In the genomic region with DNA sequence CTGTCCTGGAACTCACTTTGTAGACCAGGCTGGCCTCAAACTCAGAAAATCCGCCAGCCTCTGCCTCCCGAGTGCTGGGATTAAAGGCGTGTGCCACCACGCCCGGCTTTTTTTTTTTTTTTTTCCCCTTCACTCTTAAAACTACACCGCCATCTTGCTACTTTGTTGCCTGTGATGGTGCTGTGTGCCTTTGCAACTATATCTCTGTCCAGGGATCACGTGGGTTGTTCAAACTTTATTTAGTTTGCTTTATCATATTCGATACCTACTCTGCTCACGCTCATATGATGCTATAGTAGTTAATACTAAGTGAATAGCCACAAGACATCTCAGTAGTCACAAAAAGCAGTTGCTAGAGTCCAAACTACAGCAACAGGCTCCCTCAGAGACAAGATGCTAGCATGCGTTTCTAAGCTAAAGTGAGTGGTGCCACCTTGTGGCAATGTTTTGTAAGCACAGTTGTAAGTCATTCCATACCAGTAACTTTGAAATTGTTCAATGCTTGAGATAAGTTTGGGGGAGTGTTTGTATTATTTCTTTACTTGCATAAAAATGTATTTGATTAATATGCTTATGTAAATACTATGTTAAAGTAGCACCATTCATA, we compare ENCODE assay signal across 9 mouse cellular contexts. TPM values are rescaled to one million over a fixed set of nuclear protein-coding genes. Genes with fewer than 3 reads are reported as not detected.
DNase-seq lines count a peak whose midpoint lies in the region; ATAC-seq and TF ChIP-seq lines count a peak whose summit lies in the region.
"Had no signal": no experiment of that assay in that cellular context is flagged by ENCODE, and none has a peak within 500 bp of the region (broad histone marks: within the 10 kb centered on the region; RNA-seq: fewer than 3 reads in every experiment).

No protein-coding gene starts in this region.

- H3K9ac ChIP-seq in hindbrain, embryonic 12.5 days: no peak overlapping the region
- no peak overlapping the region for H3K9ac ChIP-seq in embryonic facial prominence, embryonic 11.5 days (replicated peaks; ENCODE audit: low read length)

- H3K4me3 ChIP-seq in hindbrain, embryonic 10.5 days: no peak overlapping the region
- no peak overlapping the region for H3K4me3 ChIP-seq in hindbrain, embryonic 12.5 days
- H3K4me3 ChIP-seq in embryonic facial prominence, embryonic 11.5 days (ENCODE audit: low read depth, low read length): no peak overlapping the region
- H3K4me3 ChIP-seq in layer of hippocampus, adult 2 months: no peak overlapping the region
- H3K4me3 ChIP-seq: megakaryocyte, embryonic 14.5 days had no signal

- H3K36me3 ChIP-seq in hindbrain, embryonic 10.5 days: no peaks in the 10 kb centered on the region
- no peaks in the 10 kb centered on the region for H3K36me3 ChIP-seq in hindbrain, embryonic 12.5 days
- no peaks in the 10 kb centered on the region for H3K36me3 ChIP-seq in embryonic facial prominence, embryonic 11.5 days (replicated peaks; ENCODE audit: control insufficient read depth, insufficient read depth, low read depth, low read length)

- peak; percentile 45 for DNase-seq in hindbrain, embryonic 10.5 days (ENCODE audit: low spot score)
- DNase-seq in adrenal gland, postnatal 25 days: peak; percentile 53
- DNase-seq in embryonic facial prominence, embryonic 11.5 days (ENCODE audit: low spot score): peak; percentile 86
- peak; percentile 67 to 75 for DNase-seq in layer of hippocampus, adult 2 months (ENCODE audit: low spot score in 2 of 2)
- peak; percentile 86 for DNase-seq in mesoderm, embryonic 11.5 days (ENCODE audit: low read depth, low spot score)
- peak; percentile 57 for DNase-seq in testis, postnatal 14 days (ENCODE audit: low spot score)

- no peaks in the 10 kb centered on the region for H3K27me3 ChIP-seq in hindbrain, embryonic 10.5 days (ENCODE audit: insufficient read depth, poor library complexity, severe bottlenecking)
- H3K27me3 ChIP-seq in hindbrain, embryonic 12.5 days: no peaks in the 10 kb centered on the region
- no peaks in the 10 kb centered on the region for H3K27me3 ChIP-seq in embryonic facial prominence, embryonic 11.5 days (ENCODE audit: control insufficient read depth, insufficient read depth, low read length)

- 41% methylated on average over 10 of the region's 10 CpGs for WGBS in hindbrain, embryonic 10.5 days
- 44% methylated on average over 10 of the region's 10 CpGs for WGBS in hindbrain, embryonic 12.5 days
- WGBS in embryonic facial prominence, embryonic 11.5 days: 26% methylated on average over 10 of the region's 10 CpGs

- no peaks in the 10 kb centered on the region for H3K9me3 ChIP-seq in hindbrain, embryonic 10.5 days
- no peaks in the 10 kb centered on the region for H3K9me3 ChIP-seq in hindbrain, embryonic 12.5 days (replicated peaks)
- no peaks in the 10 kb centered on the region for H3K9me3 ChIP-seq in embryonic facial prominence, embryonic 11.5 days (replicated peaks; ENCODE audit: control insufficient read depth, low read length)
- H3K9me3 ChIP-seq: megakaryocyte, embryonic 14.5 days had no signal

- no peak for ATAC-seq in hindbrain, embryonic 12.5 days (ENCODE audit: low FRiP score)
- ATAC-seq in CD4-positive, CD25-positive, alpha-beta regulatory T cell, adult 4 months: peak; percentile 67
- ATAC-seq in embryonic facial prominence, embryonic 11.5 days (replicated peaks; ENCODE audit: insufficient number of reproducible peaks, low FRiP score, low TSS enrichment, low read depth): no peak

- no peak overlapping the region for H3K4me2 ChIP-seq in hindbrain, embryonic 12.5 days (replicated peaks)
- H3K4me2 ChIP-seq in embryonic facial prominence, embryonic 11.5 days (ENCODE audit: low read depth, low read length): no peak overlapping the region

- TF ChIP-seq CTCF in layer of hippocampus, adult 2 months (conservative IDR thresholded peaks at IDR 0.05): peak; percentile 93

- H3K4me1 ChIP-seq in hindbrain, embryonic 10.5 days (replicated peaks): peaks cover 13% of the 10 kb centered on the region
- H3K4me1 ChIP-seq in hindbrain, embryonic 12.5 days: 0 out of 2 replicates have a peak, but pooled peaks cover 3% of the 10 kb centered on the region
- no peaks in the 10 kb centered on the region; the same call in 1 of the 2 replicates for H3K4me1 ChIP-seq in embryonic facial prominence, embryonic 11.5 days (ENCODE audit: control insufficient read depth, insufficient read depth, low read length)

- H3K27ac ChIP-seq in hindbrain, embryonic 10.5 days: no peak overlapping the region
- H3K27ac ChIP-seq in hindbrain, embryonic 12.5 days: no peak overlapping the region
- H3K27ac ChIP-seq in embryonic facial prominence, embryonic 11.5 days (replicated peaks; ENCODE audit: low read depth, low read length): no peak overlapping the region
- no peak overlapping the region for H3K27ac ChIP-seq in layer of hippocampus, adult 2 months

RNA-seq across cellular contexts. Expression of gene Nipsnap1, which starts 8.0 kb away (rescaled TPM):
- polyA plus RNA-seq in hindbrain, embryonic 10.5 days (2016; fragmentation: Nextera tagmentation; extraction: Ambion mirVana): 77.9 and 89.0 TPM in 2 replicates
- polyA plus RNA-seq in hindbrain, embryonic 12.5 days (2016; fragmentation: Nextera tagmentation; extraction: Ambion mirVana): 100 and 101 TPM in 2 replicates
- polyA plus RNA-seq in CD4-positive, CD25-positive, alpha-beta regulatory T cell, adult 4 months (2017; shearing (Covaris generic)): 10 to 100 TPM; 50.0 to 62.7 TPM
- total RNA-seq in adrenal gland, postnatal 25 days (2021): 27.5 and 29.2 TPM in 2 replicates
- polyA plus RNA-seq in embryonic facial prominence, embryonic 11.5 days (2014; fragmentation: Nextera tagmentation; extraction: Ambion mirVana): 78.9 and 79.9 TPM in 2 replicates
- 10 to 100 TPM; 91.7 to 96.6 TPM for total RNA-seq in layer of hippocampus, adult 2 months (2021)

RNA-seq across cellular contexts. Expression of gene Nf2, which starts 16.4 kb away (rescaled TPM):
- polyA plus RNA-seq in hindbrain, embryonic 10.5 days (2016; fragmentation: Nextera tagmentation; extraction: Ambion mirVana): 58.6 and 61.1 TPM in 2 replicates
- 77.5 and 79.6 TPM in 2 replicates for polyA plus RNA-seq in hindbrain, embryonic 12.5 days (2016; fragmentation: Nextera tagmentation; extraction: Ambion mirVana)
- polyA plus RNA-seq in CD4-positive, CD25-positive, alpha-beta regulatory T cell, adult 4 months (2017; shearing (Covaris generic)): 10 to 100 TPM; 19.2 to 24.2 TPM
- total RNA-seq in adrenal gland, postnatal 25 days (2021): 160 and 207 TPM in 2 replicates
- 52.1 and 52.3 TPM in 2 replicates for polyA plus RNA-seq in embryonic facial prominence, embryonic 11.5 days (2014; fragmentation: Nextera tagmentation; extraction: Ambion mirVana)
- total RNA-seq in layer of hippocampus, adult 2 months (2021): 100 to 1,000 TPM in 1 of 2 experiments, 10 to 100 TPM in 1; 91.2 to 102 TPM

RNA-seq across cellular contexts. Expression of gene Thoc5, which starts 29.4 kb away (rescaled TPM):
- polyA plus RNA-seq in hindbrain, embryonic 10.5 days (2016; fragmentation: Nextera tagmentation; extraction: Ambion mirVana): 53.3 and 59.4 TPM in 2 replicates
- 52.6 and 55.6 TPM in 2 replicates for polyA plus RNA-seq in hindbrain, embryonic 12.5 days (2016; fragmentation: Nextera tagmentation; extraction: Ambion mirVana)
- polyA plus RNA-seq in CD4-positive, CD25-positive, alpha-beta regulatory T cell, adult 4 months (2017; shearing (Covaris generic)): 10 to 100 TPM; 38.7 to 48.5 TPM
- 33.3 and 36.7 TPM in 2 replicates for total RNA-seq in adrenal gland, postnatal 25 days (2021)
- polyA plus RNA-seq in embryonic facial prominence, embryonic 11.5 days (2014; fragmentation: Nextera tagmentation; extraction: Ambion mirVana): 55.0 and 56.1 TPM in 2 replicates
- 10 to 100 TPM; 37.0 to 41.2 TPM for total RNA-seq in layer of hippocampus, adult 2 months (2021)
